Mouse (Mus musculus) limb, embryonic 13.5 days (tissue): ENCODE measurements at regions not wholly inside any gene's neighbourhood (a gene's known extent, or its start where the extent isn't known, plus 50 kb on each side); places are given as distances from the start of the nearest gene placed in this dataset.
A peak's percentile ranks its signal among the peaks of the same experiment; 100 is the strongest.

Experiments used
- ATAC-seq: fragments of 200-750 bp; cut with Nextera tagmentation; 2 replicates; pipeline ENCODE4 v1.8.0; 2017; ENCODE audit warnings: low read depth, moderate number of reproducible peaks, moderate TSS enrichment; ENCODE audit not compliant: low FRiP score
- H3K27ac ChIP-seq: fragments of 300-500 bp; sonication (generic); 2 replicates; pipeline ENCODE4 v1.5.1; 2015; ENCODE audit warnings: inconsistent platforms, mild to moderate bottlenecking, moderate library complexity
- H3K27me3 ChIP-seq: fragments of 300-500 bp; sonication (generic); 2 replicates; pipeline ENCODE4 v1.6.1; 2015; ENCODE audit warnings: mild to moderate bottlenecking, inconsistent platforms
- H3K36me3 ChIP-seq: fragments of 300-500 bp; sonication (generic); 2 replicates; pipeline ENCODE4 v1.6.1; 2015; ENCODE audit warnings: inconsistent platforms, mild to moderate bottlenecking, moderate library complexity
- H3K4me1 ChIP-seq: fragments of 300-500 bp; sonication (generic); 2 replicates; pipeline ENCODE4 v1.6.1; 2015; ENCODE audit warnings: inconsistent platforms
- H3K4me2 ChIP-seq: fragments of 300-500 bp; sonication (generic); replicated peaks from 2 replicates; pipeline ENCODE4 v1.6.1; 2015; ENCODE audit warnings: inconsistent platforms, mild to moderate bottlenecking, moderate library complexity
- H3K4me3 ChIP-seq: fragments of 300-500 bp; sonication (generic); 2 replicates; pipeline ENCODE4 v1.5.1; 2015; ENCODE audit warnings: moderate library complexity, mild to moderate bottlenecking, inconsistent platforms
- H3K9ac ChIP-seq: fragments of 300-500 bp; sonication (generic); 2 replicates; pipeline ENCODE4 v1.6.1; 2015; ENCODE audit warnings: mild to moderate bottlenecking, inconsistent platforms
- H3K9me3 ChIP-seq: fragments of 300-500 bp; sonication (generic); 2 replicates; pipeline ENCODE4 v1.6.1; 2016; ENCODE audit warnings: inconsistent platforms
- WGBS: fragments of 180-500 bp; shearing (Covaris S2); methylation state at CpG from one replicate; pipeline ENCODE4 v1.1.7; 2015; 5-methylcytosine and 5-hydroxymethylcytosine counted together

- H3K36me3 ChIP-seq, result no peaks in the 10 kb centered on the region
- peak overlapping the region; percentile 51 for H3K9ac ChIP-seq
- ATAC-seq, result no peak; the same call in 1 of the 2 replicates
- no peaks in the 10 kb centered on the region for H3K9me3 ChIP-seq
- 4% methylated on average over 9 of the region's 9 CpGs for WGBS
- H3K27ac ChIP-seq, result peak overlapping the region; percentile 15; the same call in 1 of the 2 replicates
- H3K4me2 ChIP-seq, result peak overlapping the region; percentile 58
- peak overlapping the region; percentile 33 for H3K4me3 ChIP-seq
- H3K27me3 ChIP-seq, result no peaks in the 10 kb centered on the region
- peaks cover 14% of the 10 kb centered on the region for H3K4me1 ChIP-seq
Observed at GRCm38 (mm10) chr2:72620182-72620652, 144.3 kb downstream of the Cdca7 start.

DNA sequence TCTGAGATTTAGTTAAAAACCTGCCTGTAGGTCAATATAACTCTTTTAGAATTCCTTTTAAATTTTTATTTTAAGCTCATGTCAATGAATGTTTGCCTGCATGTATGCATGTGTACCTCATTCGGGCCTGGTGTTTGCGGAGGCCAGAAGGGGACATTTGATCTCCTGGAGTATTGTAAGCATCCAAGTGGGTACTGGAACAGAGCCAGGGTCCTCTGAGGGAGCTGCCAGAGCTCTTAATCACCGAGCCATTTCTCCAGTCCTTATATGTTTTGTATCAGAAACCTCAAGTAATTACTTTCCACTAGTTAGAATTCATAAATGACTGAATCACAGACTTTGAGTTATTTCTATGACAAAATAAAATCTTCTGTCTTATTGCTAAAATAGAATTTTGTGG lies 152.0 kb downstream of the Cdca7 start:
- Histone ChIP-seq H3K4me2 (no peak overlapping the region), H3K4me1 (peaks cover 28% of the 10 kb centered on the region), H3K27ac (no peak overlapping the region), H3K4me3 (no peak overlapping the region), H3K36me3 (no peaks in the 10 kb centered on the region), H3K27me3 (no peaks in the 10 kb centered on the region), H3K9me3 (no peaks in the 10 kb centered on the region), H3K9ac (no peak overlapping the region)
- no peak for ATAC-seq
- WGBS, result 34% methylated on average over 3 of the region's 3 CpGs

DNA sequence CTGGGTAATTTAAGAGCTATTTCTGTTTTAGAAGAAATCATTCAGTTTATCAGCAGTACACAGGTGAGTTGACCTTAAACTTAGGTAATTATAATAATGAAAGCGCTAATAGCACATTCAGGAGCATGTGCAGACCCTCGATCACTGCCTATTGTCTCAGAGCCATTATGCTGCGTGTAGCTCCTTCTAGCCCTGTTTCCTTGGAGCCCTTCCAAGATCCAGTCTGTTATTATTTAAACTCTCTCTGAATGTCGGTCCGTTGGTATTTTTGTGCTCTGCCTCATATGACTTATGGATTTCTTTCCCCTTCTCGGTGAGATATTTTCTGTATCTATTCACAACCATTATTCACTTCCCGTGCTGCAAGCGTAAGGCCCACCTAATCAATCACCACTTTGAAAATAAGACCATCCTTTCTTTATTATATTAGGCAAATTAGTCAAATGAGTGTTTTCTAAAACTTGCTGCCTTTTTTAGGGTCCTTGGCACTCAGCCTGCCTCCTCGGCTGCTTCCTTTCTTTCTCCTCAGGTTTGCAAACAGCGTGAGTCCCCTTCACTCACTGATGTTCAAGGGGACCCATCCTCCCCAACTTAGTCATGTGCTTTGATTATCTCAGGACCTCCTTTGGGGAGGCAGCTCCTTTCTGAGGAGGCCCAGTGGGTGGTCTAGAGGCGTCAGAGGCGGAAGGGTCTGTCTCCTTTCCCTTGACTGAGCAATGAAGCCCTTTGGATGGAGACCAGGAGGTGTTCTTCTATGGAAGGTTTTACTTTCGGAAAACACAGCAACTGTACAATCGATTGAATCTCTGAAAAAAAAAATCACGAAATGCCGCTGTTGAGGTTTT lies 152.9 kb downstream of the Cdca7 start:
- 0 out of 2 replicates have a peak, but pooled peaks cover 6% of the 10 kb centered on the region for H3K9me3 ChIP-seq
- H3K4me3 ChIP-seq, result no peak overlapping the region
- no peaks in the 10 kb centered on the region for H3K36me3 ChIP-seq
- WGBS, result 52% methylated on average over 16 of the region's 16 CpGs
- no peak for ATAC-seq
- H3K4me1 ChIP-seq, result peaks cover 28% of the 10 kb centered on the region
- no peak overlapping the region for H3K9ac ChIP-seq
- H3K4me2 ChIP-seq, result 0 out of 2 replicates have a peak overlapping the region, but pooled peaks have one; percentile 2
- H3K27ac ChIP-seq, result peak overlapping the region; percentile 71; the same call in 1 of the 2 replicates
- no peaks in the 10 kb centered on the region for H3K27me3 ChIP-seq

DNA sequence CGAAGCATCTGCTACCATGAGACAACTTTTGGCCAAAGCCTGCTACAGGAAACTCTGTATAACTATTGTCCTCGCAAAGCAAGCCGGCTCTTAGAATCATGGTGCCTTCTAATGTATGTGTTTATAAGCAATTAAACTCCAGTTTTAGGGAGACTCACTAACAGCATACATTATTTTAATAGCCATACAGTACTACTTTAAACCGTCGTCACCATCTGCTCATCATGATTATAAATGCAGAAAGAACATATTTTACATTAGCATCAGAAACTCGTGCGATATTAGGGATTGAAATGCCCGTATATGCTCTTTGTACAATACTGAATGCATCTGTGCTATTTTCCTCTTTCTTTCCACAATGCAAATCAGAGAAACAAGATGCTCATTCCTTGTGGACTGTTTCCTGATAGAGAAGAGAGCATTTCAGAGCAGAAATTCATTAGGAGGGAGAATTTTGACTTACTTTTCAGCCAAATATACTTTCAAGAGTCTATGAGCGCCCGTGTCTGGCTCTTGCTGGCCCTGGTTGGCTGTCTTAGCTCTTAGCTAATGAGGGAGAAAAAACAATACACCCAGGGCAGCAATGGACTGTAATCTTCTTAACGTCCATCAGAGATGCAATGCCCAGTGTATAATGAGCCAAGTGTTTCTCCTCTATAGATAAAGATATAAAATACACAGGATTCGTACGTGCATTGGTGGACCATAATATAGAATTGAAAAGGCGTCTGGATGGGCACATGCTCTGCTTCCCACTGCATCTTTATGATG lies 153.9 kb downstream of the Cdca7 start:
- WGBS, result 76% methylated on average over 14 of the region's 14 CpGs
- Histone ChIP-seq H3K27ac (no peak overlapping the region), H3K9me3 (0 out of 2 replicates have a peak, but pooled peaks cover 8% of the 10 kb centered on the region), H3K9ac (no peak overlapping the region), H3K4me3 (no peak overlapping the region), H3K4me2 (no peak overlapping the region), H3K36me3 (no peaks in the 10 kb centered on the region), H3K4me1 (peaks cover 28% of the 10 kb centered on the region), H3K27me3 (no peaks in the 10 kb centered on the region)
- no peak for ATAC-seq

GRCm38 (mm10) chr2:72637881-72638620 lies 162.1 kb downstream of the Cdca7 start:
- ATAC-seq, result no peak
- Histone ChIP-seq H3K9me3 (peaks cover 13% of the 10 kb centered on the region; the same call in 1 of the 2 replicates), H3K27ac (no peak overlapping the region), H3K9ac (no peak overlapping the region), H3K36me3 (no peaks in the 10 kb centered on the region), H3K27me3 (no peaks in the 10 kb centered on the region; the same call in 1 of the 2 replicates), H3K4me1 (peaks cover 14% of the 10 kb centered on the region), H3K4me3 (no peak overlapping the region), H3K4me2 (no peak overlapping the region)
- WGBS, result 55% methylated on average over 9 of the region's 9 CpGs

DNA sequence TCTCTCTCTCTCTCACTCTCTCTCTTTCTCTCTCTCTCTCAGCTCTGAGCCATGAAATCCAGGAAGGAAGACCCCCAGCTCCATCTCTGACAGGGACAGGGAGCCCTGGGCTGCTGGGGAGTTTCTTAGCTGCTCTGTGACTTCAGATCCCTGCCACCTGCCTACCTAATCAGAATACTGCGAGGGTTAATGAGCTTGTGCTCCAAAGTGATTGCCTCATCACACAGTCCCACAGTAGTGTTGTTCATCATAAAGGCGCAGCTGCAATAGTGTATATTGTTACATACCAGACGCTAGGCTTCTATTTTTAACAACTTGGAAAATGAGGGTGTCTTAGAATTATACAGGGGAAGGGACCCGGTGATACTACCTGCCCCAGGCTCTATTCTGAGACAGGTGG lies 163.1 kb downstream of the Cdca7 start:
- H3K36me3 ChIP-seq, result no peaks in the 10 kb centered on the region
- H3K27me3 ChIP-seq, result no peaks in the 10 kb centered on the region; the same call in 1 of the 2 replicates
- H3K4me3 ChIP-seq, result no peak overlapping the region
- H3K9me3 ChIP-seq, result peaks cover 4% of the 10 kb centered on the region; the same call in 1 of the 2 replicates
- 25% methylated on average over 4 of the region's 4 CpGs for WGBS
- H3K27ac ChIP-seq, result no peak overlapping the region
- ATAC-seq, result 0 out of 2 replicates have a peak, but pooled peaks have one; percentile 57
- H3K4me1 ChIP-seq, result peaks cover 14% of the 10 kb centered on the region
- H3K9ac ChIP-seq, result no peak overlapping the region
- no peak overlapping the region for H3K4me2 ChIP-seq

DNA sequence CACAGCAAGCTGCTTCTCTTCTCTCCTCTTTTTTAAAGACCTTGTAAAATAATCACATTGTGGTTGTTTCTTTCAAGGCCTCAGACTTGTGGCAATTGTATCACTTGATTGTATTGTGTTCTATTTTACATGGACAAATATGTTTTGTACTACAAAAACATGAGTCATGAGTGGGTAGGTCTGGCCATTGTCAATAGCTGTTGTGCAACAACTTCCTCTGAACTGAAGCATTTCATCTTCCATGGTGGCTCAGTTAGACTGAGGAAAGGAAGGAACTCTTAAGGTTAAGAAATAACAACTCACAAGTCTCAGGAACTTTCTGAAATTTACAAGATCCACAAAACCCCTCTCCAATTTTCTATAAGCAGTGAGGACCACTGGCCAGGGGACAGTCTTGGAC lies 165.3 kb downstream of the Cdca7 start:
- ATAC-seq, result no peak
- Histone ChIP-seq H3K4me3 (no peak overlapping the region), H3K27me3 (no peaks in the 10 kb centered on the region), H3K9me3 (peaks cover 4% of the 10 kb centered on the region; the same call in 1 of the 2 replicates), H3K4me2 (no peak overlapping the region), H3K9ac (no peak overlapping the region), H3K4me1 (peaks cover 14% of the 10 kb centered on the region), H3K36me3 (no peaks in the 10 kb centered on the region), H3K27ac (no peak overlapping the region)

DNA sequence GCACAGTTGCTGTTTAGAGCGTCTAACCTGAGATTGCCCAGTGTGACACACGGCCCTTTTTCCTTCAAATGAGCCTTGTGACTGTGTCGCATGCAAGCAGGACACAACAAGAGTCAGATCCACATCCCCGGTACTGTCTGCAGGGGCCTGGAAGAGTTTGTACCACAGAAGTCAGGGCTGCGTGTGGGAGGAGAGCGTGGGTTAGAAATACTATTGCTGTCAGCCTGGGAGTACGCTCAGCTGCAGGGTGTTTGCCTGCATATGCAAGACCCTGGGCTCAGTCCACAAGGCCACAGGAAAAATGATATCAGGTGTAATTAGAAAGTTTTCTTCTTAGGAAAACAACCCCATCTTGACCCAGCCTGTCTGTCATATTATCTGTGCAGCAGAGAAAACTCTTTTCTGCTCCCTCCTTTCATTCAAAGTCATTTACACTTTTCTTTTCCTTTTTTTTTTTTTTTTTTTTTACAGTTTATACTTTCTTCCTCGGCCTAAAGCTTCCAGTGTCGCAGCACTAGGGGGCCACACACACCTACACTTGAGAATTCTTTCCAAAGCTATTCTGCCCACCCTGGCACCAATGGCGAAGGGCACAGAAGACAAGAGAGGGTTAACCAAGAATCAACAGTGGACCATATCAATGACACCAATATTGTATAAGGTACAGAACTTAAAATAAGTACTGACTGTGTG lies 168.3 kb downstream of the Cdca7 start:
- 83% methylated on average over 10 of the region's 10 CpGs for WGBS
- no peak for ATAC-seq
- H3K4me1 ChIP-seq, result peaks cover 6% of the 10 kb centered on the region

GRCm38 (mm10) chr2:72647642-72648041 lies 171.7 kb downstream of the Cdca7 start:
- no peaks in the 10 kb centered on the region for H3K27me3 ChIP-seq
- ATAC-seq, result peak; percentile 69
- 58% methylated on average over 5 of the region's 5 CpGs for WGBS
- H3K9me3 ChIP-seq, result no peaks in the 10 kb centered on the region
- H3K4me2 ChIP-seq, result no peak overlapping the region
- H3K9ac ChIP-seq, result no peak overlapping the region
- no peak overlapping the region for H3K27ac ChIP-seq
- no peaks in the 10 kb centered on the region for H3K4me1 ChIP-seq
- no peaks in the 10 kb centered on the region for H3K36me3 ChIP-seq
- no peak overlapping the region for H3K4me3 ChIP-seq

More for the DNA sequence above, 168.3 kb downstream of the Cdca7 start:
- Histone ChIP-seq H3K36me3 (no peaks in the 10 kb centered on the region), H3K9me3 (peaks cover 4% of the 10 kb centered on the region; the same call in 1 of the 2 replicates), H3K27me3 (no peaks in the 10 kb centered on the region), H3K4me3 (no peak overlapping the region), H3K4me2 (no peak overlapping the region), H3K9ac (no peak overlapping the region), H3K27ac (no peak overlapping the region)

GRCm38 (mm10) chr2:72648294-72648693 lies 172.3 kb downstream of the Cdca7 start:
- H3K36me3 ChIP-seq, result no peaks in the 10 kb centered on the region
- 57% methylated on average over 5 of the region's 5 CpGs for WGBS
- no peaks in the 10 kb centered on the region for H3K4me1 ChIP-seq
- H3K27me3 ChIP-seq, result no peaks in the 10 kb centered on the region
- H3K4me2 ChIP-seq, result no peak overlapping the region
- no peak for ATAC-seq
- no peaks in the 10 kb centered on the region for H3K9me3 ChIP-seq
- H3K9ac ChIP-seq, result no peak overlapping the region
- no peak overlapping the region for H3K4me3 ChIP-seq
- no peak overlapping the region for H3K27ac ChIP-seq

DNA sequence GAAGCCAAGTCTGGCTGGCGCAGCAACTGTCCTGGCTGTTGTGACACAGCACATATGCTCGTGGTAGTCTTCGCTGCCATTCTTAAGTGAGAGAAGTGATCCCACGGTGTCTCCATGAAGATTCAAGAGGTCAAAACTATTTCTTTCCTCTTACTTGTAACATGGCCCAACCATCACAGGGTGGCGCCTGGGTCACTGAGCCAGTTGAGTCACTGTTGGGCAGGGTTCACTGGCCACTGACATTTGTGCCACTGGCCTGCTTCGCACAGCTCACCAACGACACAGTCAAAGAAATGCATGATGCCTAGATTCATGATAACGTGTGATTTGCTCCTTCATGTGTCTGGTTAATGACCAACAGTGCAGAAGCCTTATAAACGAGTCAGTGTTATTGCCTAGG lies 179.9 kb downstream of the Cdca7 start:
- Histone ChIP-seq H3K36me3 (no peaks in the 10 kb centered on the region), H3K4me2 (no peak overlapping the region), H3K4me3 (no peak overlapping the region), H3K27ac (no peak overlapping the region), H3K4me1 (no peaks in the 10 kb centered on the region), H3K9ac (no peak overlapping the region), H3K27me3 (no peaks in the 10 kb centered on the region), H3K9me3 (no peaks in the 10 kb centered on the region)
- ATAC-seq, result no peak
- 77% methylated on average over 9 of the region's 9 CpGs for WGBS
